ENCODE assay signal across 11 mouse cellular contexts in the genomic region with DNA sequence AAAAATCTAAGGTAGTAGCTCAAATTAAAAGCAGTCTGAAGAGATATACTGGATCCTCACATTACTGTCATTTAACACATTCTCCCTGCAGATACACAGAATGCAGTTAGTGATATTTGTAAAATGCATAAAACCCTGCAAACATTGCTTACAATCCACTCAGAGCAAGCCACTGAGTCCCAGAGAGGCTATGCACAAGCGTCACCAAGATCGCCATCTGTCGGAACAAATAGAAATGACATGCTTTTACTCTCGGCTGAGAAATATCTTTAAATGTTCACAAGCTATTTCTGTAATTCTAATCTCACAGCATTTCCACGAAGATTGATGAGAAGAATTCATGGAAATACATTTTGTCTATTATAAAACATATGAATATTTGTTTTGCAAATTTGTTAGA.
A peak's percentile ranks its signal among the peaks of the same experiment; 100 is the strongest.
DNase-seq lines count a peak whose midpoint lies in the region; ATAC-seq and TF ChIP-seq lines count a peak whose summit lies in the region.
"Had no signal": no experiment of that assay in that cellular context is flagged by ENCODE, and none has a peak within 500 bp of the region (broad histone marks: within the 10 kb centered on the region; RNA-seq: fewer than 3 reads in every experiment).

No protein-coding gene starts in this region.

- H3K27ac ChIP-seq in forebrain, embryonic 15.5 days (replicated peaks), result no peak overlapping the region
- no peak overlapping the region for H3K27ac ChIP-seq in forebrain, embryonic 10.5 days
- no peak overlapping the region for H3K27ac ChIP-seq in liver, adult 2 months (replicated peaks; ENCODE audit: insufficient read depth, low read depth, low read length)
- H3K27ac ChIP-seq in liver, embryonic 11.5 days (ENCODE audit: low read depth, low read length), result no peak overlapping the region

- TF ChIP-seq POLR2A in liver, adult 2 months (IDR thresholded peaks at IDR 0.05; ENCODE audit: extremely low read depth, insufficient read depth, low read length), result no peak

- H3K4me2 ChIP-seq in forebrain, embryonic 15.5 days (replicated peaks), result no peak overlapping the region
- no peak overlapping the region for H3K4me2 ChIP-seq in liver, embryonic 11.5 days

- H3K4me3 ChIP-seq in forebrain, embryonic 15.5 days, result no peak overlapping the region
- no peak overlapping the region for H3K4me3 ChIP-seq in forebrain, embryonic 10.5 days
- no peak overlapping the region for H3K4me3 ChIP-seq in liver, adult 2 months (ENCODE audit: insufficient read depth, low read depth, low read length)
- H3K4me3 ChIP-seq in liver, embryonic 11.5 days (ENCODE audit: low read depth, low read length), result no peak overlapping the region
- H3K4me3 ChIP-seq in E14TG2a.4 (replicated peaks; ENCODE audit: low read length), result no peak overlapping the region
- H3K4me3 ChIP-seq: myocyte had no signal

- H3K36me3 ChIP-seq in forebrain, embryonic 15.5 days, result no peaks in the 10 kb centered on the region
- no peaks in the 10 kb centered on the region for H3K36me3 ChIP-seq in forebrain, embryonic 10.5 days (replicated peaks)
- no peaks in the 10 kb centered on the region for H3K36me3 ChIP-seq in liver, adult 2 months (ENCODE audit: control insufficient read depth, insufficient read depth, low read length)
- H3K36me3 ChIP-seq in liver, embryonic 11.5 days (ENCODE audit: control insufficient read depth, insufficient read depth, low read length), result no peaks in the 10 kb centered on the region
- no peaks in the 10 kb centered on the region for H3K36me3 ChIP-seq in E14TG2a.4 (ENCODE audit: insufficient read depth, low read length)
- H3K36me3 ChIP-seq: G1E had no signal

- no peak overlapping the region for H3K9ac ChIP-seq in forebrain, embryonic 15.5 days (replicated peaks)
- no peak overlapping the region for H3K9ac ChIP-seq in liver, adult 2 months (ENCODE audit: low read depth, low read length)
- no peak overlapping the region for H3K9ac ChIP-seq in liver, embryonic 11.5 days (ENCODE audit: low read depth, low read length)

- 34% methylated on average over 5 of the region's 5 CpGs for WGBS in forebrain, embryonic 15.5 days
- 31% methylated on average over 5 of the region's 5 CpGs for WGBS in forebrain, embryonic 10.5 days
- 39% methylated on average over 5 of the region's 5 CpGs for WGBS in liver, adult 2 months
- WGBS in liver, embryonic 11.5 days, result 32% methylated on average over 5 of the region's 5 CpGs

- peak; percentile 10; the same call in 1 of the 2 replicates for TF ChIP-seq CTCF in liver, adult 2 months (IDR thresholded peaks at IDR 0.05; ENCODE audit: low read depth, low read length)
- peak; percentile 84 for TF ChIP-seq CTCF in E14TG2a.4 (conservative IDR thresholded peaks at IDR 0.05; ENCODE audit: low read length)

- no peak for DNase-seq in forebrain, embryonic 10.5 days (ENCODE audit: extremely low spot score, low spot score)
- DNase-seq in liver, adult 2 months (ENCODE audit: extremely low read depth, low read depth, low spot score), result peak; percentile 1
- DNase-seq in liver, embryonic 11.5 days (ENCODE audit: low spot score), result no peak
- DNase-seq in embryo, embryonic 11.5 days (ENCODE audit: low read depth, low spot score), result peak; percentile 8
- no peak for DNase-seq in cerebellum, adult 11 months
- DNase-seq: cerebellum, adult 2 months had no signal

- no peaks in the 10 kb centered on the region for H3K27me3 ChIP-seq in forebrain, embryonic 15.5 days
- no peaks in the 10 kb centered on the region for H3K27me3 ChIP-seq in forebrain, embryonic 10.5 days (ENCODE audit: poor library complexity, severe bottlenecking)
- H3K27me3 ChIP-seq in liver, adult 2 months (ENCODE audit: control insufficient read depth, insufficient read depth, low read length), result no peaks in the 10 kb centered on the region
- no peaks in the 10 kb centered on the region for H3K27me3 ChIP-seq in liver, embryonic 11.5 days (replicated peaks; ENCODE audit: control insufficient read depth, insufficient read depth, low read length)
- no peaks in the 10 kb centered on the region for H3K27me3 ChIP-seq in E14TG2a.4 (ENCODE audit: insufficient read depth, low read length)

- no peaks in the 10 kb centered on the region for H3K9me3 ChIP-seq in forebrain, embryonic 15.5 days
- no peaks in the 10 kb centered on the region for H3K9me3 ChIP-seq in forebrain, embryonic 10.5 days
- H3K9me3 ChIP-seq in liver, embryonic 11.5 days (ENCODE audit: control insufficient read depth, low read length), result no peaks in the 10 kb centered on the region
- H3K9me3 ChIP-seq in E14TG2a.4 (ENCODE audit: low read length), result no peaks in the 10 kb centered on the region
- H3K9me3 ChIP-seq: G1E had no signal

- H3K79me2 ChIP-seq in liver, adult 2 months (ENCODE audit: control insufficient read depth, insufficient read depth, low read length), result no peaks in the 10 kb centered on the region

- ATAC-seq in forebrain, embryonic 15.5 days (replicated peaks), result 0 out of 2 replicates have a peak, but pooled peaks have one; percentile 35
- no peak for ATAC-seq in liver, embryonic 11.5 days (replicated peaks; ENCODE audit: low FRiP score)
- ATAC-seq in megakaryocyte, adult 5-6 weeks (ENCODE audit: poor library complexity, severe bottlenecking), result no peak

- no peaks in the 10 kb centered on the region for H3K4me1 ChIP-seq in forebrain, embryonic 15.5 days
- H3K4me1 ChIP-seq in forebrain, embryonic 10.5 days, result no peaks in the 10 kb centered on the region
- no peaks in the 10 kb centered on the region for H3K4me1 ChIP-seq in liver, adult 2 months (ENCODE audit: control insufficient read depth, insufficient read depth, low read length)
- H3K4me1 ChIP-seq in liver, embryonic 11.5 days (replicated peaks; ENCODE audit: control insufficient read depth, insufficient read depth, low read length), result no peaks in the 10 kb centered on the region
- H3K4me1 ChIP-seq in E14TG2a.4 (replicated peaks; ENCODE audit: low read depth, low read length), result no peaks in the 10 kb centered on the region

Comparison
In these comparisons a context has a peak if more than half of its experiments do, and no peak if none do; other contexts are left out.
1. DNase-seq: peak in liver, adult 2 months (single experiment) and embryo, embryonic 11.5 days (single experiment); none in forebrain, embryonic 10.5 days (single experiment), liver, embryonic 11.5 days (single experiment) and cerebellum, adult 11 months (single experiment).